Mouse (Mus musculus): ENCODE measurements at regions not wholly inside any gene's neighbourhood (a gene's known extent, or its start where the extent isn't known, plus 50 kb on each side); places are given as distances from the start of the nearest gene placed in this dataset.

GRCm38 (mm10) chr5:50820674-50821073 lies 746.9 kb downstream of the Ppargc1a start:
- DNase-seq = no peak

GRCm38 (mm10) chr5:50819959-50820358 lies 747.6 kb downstream of the Ppargc1a start:
- DNase-seq = no peak

DNA sequence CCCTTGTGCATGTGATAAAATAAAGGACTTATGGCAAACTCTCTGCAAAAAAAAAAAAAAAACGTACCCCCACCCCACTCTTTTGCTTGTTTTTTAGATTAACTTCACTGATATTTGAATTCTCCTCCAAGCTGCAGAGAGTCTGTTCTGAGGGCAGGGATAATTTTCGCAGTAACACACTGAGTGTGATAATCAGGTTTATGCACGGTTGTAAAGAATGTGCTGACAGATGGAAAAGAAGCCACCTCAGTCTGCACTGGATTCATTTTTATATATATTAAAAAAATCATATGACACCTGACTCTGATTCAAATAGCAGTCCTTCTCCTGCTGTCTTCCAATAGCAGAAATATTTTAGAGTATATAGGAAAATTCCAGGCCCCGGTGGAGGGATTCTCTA lies 736.5 kb upstream of the Adgra3 start:
- no peak for DNase-seq

DNA sequence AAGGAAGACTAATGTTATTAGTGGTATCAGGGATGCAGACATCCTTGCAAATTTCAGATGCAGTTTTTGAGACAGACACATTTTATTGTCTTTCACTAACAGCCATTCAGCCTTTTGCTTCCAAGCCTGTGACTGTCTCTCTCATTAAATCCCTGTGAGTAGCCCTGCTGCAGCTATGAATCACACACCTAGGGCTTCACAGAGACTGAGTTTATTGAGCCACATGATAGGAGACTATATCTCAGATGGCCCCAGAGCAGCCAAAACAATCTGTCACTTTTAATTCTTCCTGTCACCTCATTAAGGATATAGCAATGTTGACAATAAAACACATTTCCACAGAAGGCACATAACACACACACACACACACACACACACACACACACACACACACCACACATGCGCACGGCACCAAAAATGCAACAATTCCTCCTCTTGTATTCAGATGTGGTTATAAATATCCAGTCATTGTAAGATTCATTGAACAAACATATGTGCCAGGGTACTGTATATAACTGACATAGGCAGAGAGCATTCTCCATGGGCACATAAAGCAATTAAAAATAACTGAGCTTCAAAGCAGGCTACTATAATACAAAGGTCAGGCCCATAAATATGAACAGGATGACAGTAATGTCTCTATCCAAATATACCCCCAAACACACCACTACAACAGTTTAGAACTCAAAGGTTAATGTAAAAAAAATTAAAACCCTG lies 735.8 kb upstream of the Adgra3 start:
- DNase-seq = peak in 1 of 2 experiments; percentile 7

DNA sequence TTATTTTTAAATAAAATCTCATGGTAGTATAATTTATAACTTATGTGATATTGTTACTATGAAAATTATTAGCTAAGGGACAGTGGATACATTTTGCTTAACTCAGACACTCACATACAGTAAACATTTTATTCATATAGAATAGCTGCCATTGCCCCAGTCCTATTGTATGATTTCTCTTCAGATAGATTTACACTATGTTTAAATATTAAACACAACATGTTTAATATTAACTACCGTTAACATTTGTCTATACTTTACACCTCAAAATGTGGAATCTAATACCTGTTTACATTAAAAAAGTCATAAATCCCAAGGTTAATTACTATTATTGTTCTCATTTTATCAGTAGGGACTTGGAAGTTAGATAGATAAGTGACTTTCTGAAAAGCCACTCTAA lies 734.8 kb upstream of the Adgra3 start:
- no peak for DNase-seq

GRCm38 (mm10) chr5:50785273-50785672 lies 726.5 kb upstream of the Adgra3 start:
- DNase-seq = peak in 1 of 2 experiments; percentile 1

DNA sequence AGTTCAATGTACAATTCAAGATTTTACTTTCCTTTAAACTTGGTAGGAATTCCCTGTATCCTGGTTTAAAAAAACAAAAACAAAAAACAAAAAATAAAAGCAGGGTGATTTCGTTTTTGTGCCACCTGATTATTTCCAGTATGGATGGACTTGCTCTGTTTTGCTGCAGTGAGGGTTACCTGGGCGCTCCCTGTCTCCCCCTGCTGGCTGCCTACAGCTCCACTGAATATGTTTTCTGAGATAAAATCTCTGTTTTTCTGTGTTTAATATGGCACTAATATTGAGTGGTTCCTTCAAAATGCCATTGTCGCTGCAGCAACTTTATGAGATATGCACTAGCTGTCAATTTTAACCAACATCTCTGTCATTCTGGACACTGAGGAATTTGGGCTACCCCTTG lies 720.3 kb upstream of the Adgra3 start:
- DNase-seq = peak; percentile 7 to 16

DNA sequence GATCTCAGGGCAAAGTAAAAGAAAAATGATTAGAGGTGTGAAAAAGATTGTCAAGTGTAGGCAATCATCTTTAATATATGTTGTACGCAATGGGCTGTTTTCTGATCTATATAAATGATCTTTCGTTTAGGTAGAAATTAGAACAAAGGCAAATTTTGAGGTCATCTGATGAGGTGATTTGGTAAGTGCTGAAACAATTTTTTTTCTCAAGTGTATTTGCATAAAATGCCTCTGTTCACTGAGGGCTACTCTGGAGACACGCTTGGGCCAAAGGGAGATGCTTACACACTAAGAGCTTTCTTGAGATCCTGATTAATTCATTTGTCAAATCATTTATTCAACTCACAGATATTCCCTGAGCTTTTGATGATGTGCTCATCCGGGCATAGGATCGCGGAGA lies 719.4 kb upstream of the Adgra3 start:
- DNase-seq = no peak

GRCm38 (mm10) chr5:50762261-50762660 lies 703.5 kb upstream of the Adgra3 start:
- DNase-seq = no peak

GRCm38 (mm10) chr5:50760386-50760785 lies 701.6 kb upstream of the Adgra3 start:
- no peak for DNase-seq

DNA sequence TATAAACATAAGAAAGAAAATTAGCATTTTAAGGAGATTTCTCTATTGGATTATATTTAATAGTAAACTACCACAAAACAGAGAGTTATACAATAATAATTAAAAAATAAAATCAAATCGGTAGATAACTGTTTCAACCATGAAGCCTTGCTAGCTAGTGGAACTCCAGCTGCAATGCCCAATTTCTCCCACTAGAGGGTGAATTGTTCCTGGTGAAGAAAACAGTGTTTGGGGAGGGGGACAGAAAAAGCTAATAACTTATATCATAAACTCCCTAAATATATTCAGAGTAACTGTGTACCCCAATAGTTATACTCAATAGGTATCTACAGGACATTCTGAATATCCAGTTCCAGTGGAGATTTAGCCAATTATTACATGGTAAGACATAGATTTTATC lies 694.0 kb upstream of the Adgra3 start:
- peak; percentile 23 to 48 for DNase-seq

DNA sequence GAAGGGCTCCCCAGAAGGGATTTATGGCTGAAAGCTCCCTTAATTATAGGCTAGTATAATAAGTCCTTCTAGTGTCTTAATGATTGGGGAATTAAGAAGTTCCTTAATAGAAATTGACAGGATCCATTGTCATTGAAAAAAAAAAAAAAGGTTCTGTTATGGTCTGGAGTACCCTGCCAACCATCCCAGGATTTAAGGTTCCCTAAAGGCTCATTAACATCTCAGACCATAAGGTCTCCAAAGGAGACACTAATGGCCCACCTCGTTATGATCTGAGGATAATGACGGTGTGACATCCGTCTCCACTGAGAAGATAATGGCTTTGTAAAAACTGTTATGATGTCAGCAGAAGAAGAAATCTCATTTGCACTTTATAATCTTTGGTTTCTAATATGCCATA lies 692.6 kb upstream of the Adgra3 start:
- DNase-seq = no peak

- no peak for DNase-seq
These were observed 684.2 kb upstream of the Adgra3 start for GRCm38 (mm10) chr5:50743030-50743429.

- DNase-seq = no peak
These were observed 674.9 kb upstream of the Adgra3 start for GRCm38 (mm10) chr5:50733711-50734110.

- no peak for DNase-seq
These were observed 669.7 kb upstream of the Adgra3 start for GRCm38 (mm10) chr5:50728337-50729003.

DNA sequence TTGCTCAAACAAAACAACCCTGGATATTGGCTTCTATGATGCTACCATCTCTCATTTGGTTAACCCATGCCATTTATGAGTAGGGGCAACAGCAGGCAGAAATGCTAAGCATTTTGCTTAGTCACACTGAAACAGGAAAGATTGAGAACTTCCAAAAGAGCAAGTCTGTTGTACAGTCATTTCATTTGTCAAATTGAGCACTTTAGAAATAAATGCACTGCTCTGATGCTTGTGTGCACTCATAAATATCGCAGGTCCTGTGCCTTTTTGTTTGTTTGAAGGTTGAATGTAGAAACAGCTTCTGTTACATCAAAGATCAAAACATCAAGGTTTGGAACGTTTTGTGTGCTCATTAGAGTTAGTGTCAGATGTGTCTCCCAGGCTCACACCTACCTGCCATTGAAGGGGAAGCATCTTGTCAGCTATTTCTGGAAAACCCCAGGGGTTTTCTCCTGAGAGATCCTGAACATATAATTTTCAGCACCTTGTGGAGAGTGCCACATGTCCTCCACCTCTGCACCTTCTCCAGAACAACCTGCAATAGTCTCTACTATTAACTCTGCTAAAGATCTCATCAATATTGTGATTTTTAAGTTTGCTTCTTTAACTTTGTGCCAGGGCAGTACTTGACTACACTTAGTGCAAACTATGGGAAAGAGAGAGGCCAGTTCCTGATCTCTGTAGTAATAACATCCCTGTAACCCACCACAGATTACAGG lies 648.3 kb upstream of the Adgra3 start:
- DNase-seq = no peak

GRCm38 (mm10) chr5:50698084-50698483 lies 639.3 kb upstream of the Adgra3 start:
- no peak for DNase-seq

GRCm38 (mm10) chr5:50697588-50697987 lies 638.8 kb upstream of the Adgra3 start:
- DNase-seq = no peak

GRCm38 (mm10) chr5:50688362-50688761 lies 629.6 kb upstream of the Adgra3 start:
- DNase-seq = no peak

GRCm38 (mm10) chr5:50683966-50684365 lies 625.2 kb upstream of the Adgra3 start:
- DNase-seq = no peak

GRCm38 (mm10) chr5:50636539-50636938 lies 577.7 kb upstream of the Adgra3 start:
- DNase-seq = no peak

DNA sequence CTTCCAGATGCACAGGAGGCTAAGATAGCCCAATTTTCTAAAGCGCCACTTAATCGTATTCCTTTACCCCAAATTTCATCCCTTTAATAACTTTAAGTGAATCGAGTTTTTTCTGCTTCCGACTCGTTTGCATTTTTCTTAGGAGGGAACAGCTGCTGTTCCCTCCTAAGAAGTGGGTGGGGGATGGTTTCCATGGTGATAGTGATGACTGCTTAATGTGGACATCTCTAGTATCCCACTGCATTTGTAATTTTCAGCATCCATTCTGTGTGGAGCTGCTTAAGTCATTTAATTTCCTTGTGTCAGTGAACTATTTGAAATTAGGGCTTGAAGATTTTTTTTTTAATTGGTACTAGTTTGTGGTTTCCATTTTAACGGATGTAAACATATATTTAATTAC lies 567.8 kb upstream of the Adgra3 start:
- DNase-seq = no peak

- no peak for DNase-seq
These were observed 565.4 kb upstream of the Adgra3 start for GRCm38 (mm10) chr5:50624206-50624605.
